Mouse (Mus musculus): ENCODE data around the gene Spsb2.
"Not testable (repeated sequence)": the region's sequence is repeated elsewhere in the genome, so short reads cannot be mapped to it uniquely, and the experiment has no call there.

Gene Spsb2

DNA sequence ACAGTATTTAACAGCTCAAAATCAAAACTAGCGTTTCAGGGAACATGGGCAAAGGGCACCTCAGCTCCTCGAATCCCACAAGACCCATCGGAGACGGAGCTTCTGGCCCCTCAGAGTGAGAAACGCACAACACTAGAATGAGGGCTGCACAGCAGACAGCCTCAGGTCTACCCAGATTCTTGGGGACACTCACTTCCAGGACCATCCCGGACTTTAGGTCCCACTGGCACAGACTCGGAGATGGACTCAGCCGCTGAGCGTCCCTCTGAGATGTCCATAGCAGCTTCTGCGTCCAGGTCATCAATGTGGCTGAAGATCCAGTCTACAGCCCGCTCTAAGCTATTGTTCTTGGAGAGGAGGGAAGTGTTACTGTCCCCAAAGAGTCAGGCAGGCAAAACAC, 8.7 kb downstream of the Spsb2 start:
- no peak for DNase-seq (ENCODE audit: inconsistent ontology term)

GRCm38 (mm10) chr6:124817563-124817962, 9.1 kb downstream of the Spsb2 start:
- no peak for DNase-seq (ENCODE audit: inconsistent ontology term)

GRCm38 (mm10) chr6:124817971-124818370, 9.5 kb downstream of the Spsb2 start:
- no peak for DNase-seq (ENCODE audit: inconsistent ontology term)

GRCm38 (mm10) chr6:124820891-124821290, 12.4 kb downstream of the Spsb2 start:
- DNase-seq (ENCODE audit: inconsistent ontology term) = no peak

- no peak for DNase-seq (ENCODE audit: inconsistent ontology term)
Observed at GRCm38 (mm10) chr6:124822049-124822448, 13.6 kb downstream of the Spsb2 start.

DNA sequence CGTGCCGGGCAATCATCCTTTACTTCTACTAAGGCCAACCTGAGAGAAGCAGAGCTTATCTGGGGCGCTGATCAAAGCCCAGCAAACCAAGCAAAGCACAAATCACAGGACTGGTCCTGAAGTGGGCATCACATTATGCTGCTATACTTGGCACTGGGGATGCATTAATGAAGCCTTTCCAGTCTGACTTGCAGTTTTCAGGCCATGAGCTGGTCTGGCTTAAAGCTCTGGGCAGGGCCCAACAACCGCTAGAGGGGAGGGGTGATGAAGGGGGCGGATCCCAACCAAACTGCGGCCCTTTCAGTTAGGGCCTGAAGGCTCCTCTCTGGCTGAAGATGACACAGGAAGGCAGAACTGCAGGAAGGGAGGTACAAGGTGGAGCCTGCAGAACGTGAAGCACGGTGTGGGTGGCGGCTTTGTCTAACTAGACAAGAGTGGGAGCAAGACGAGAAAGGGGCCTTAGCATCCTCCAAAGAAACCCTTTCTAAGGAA, 19.7 kb downstream of the Spsb2 start:
- DNase-seq (ENCODE audit: inconsistent ontology term) = peak; percentile 86

DNA sequence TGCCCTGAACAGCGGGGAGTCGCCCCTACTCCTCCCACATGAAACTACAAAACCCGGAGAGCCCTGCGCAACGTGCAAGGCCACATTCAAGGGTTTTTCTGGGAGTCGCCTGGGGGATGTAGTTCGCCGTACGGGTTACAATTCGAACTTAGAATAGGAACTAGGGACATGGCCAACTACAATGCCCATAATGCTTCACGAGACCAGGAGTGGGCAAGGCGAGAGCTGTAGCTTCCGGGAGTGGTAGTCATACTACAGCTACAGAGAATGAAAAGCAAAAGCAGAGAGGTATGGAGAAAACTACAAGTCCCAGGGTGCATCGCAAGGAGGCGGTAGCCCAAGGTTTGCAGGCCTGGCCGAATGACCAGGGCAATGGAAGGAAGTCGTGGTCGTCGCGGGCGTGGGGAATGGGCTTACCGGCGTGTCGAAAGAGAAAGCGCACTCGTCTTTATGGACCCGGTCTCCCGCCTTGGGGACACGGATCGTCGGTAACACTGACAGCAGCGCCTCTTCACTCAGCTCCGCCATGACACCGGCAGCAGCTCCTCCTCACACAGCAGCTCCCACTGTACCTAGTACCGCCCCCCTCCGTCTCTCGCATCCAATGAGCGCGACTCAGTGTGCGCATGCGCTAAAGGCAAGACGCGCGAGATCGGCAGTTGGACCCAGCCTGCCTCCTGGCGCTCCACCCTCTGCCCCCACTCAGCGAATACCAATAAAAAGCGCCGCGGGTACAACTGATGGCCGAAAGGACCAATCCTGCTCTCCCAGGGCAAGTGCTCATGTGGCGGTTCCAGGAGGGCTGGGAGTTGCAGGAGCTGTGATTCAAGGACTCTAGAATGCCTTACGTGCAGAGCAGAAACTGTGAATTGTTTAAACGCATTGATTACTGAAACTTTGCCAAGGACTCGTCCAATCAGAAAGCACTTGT, 20.7 kb downstream of the Spsb2 start, which contains the start of the genes Usp5 and Cdca3:
TSS of gene Usp5 (minus strand) at position 617 of the 931 bp plus-strand sequence.
TSS of gene Cdca3 (plus strand) at position 680 of the 931 bp plus-strand sequence.
- peak; percentile 100 for DNase-seq (ENCODE audit: inconsistent ontology term)

GRCm38 (mm10) chr6:124829799-124830700, 21.6 kb downstream of the Spsb2 start:
- DNase-seq (ENCODE audit: inconsistent ontology term) = peak; percentile 98

DNA sequence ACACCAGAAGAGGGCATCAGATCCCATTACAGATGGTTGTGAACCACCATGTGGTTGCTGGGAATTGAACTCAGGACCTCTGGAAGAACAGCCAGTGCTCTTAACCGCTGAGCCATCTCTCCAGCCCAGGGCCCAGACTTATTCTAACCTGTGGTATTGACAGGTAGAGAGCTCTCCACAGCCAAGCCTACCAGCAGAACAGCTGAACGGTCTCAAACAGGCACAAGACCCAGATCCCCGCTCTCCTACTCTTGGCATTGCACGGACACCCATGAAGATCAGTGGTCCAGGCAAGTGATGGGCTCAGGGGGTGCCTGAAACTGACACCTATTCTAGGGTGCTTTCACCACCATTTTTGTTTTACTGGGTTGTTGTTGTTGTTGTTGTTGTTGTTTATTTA, 22.7 kb downstream of the Spsb2 start:
- DNase-seq (ENCODE audit: inconsistent ontology term) = not testable (repeated sequence)

- no peak for DNase-seq (ENCODE audit: inconsistent ontology term)
Observed at GRCm38 (mm10) chr6:124831649-124832048, 23.2 kb downstream of the Spsb2 start.

GRCm38 (mm10) chr6:124834512-124835081, 26.1 kb downstream of the Spsb2 start:
- DNase-seq (ENCODE audit: inconsistent ontology term) = no peak

GRCm38 (mm10) chr6:124835531-124835930, 27.1 kb downstream of the Spsb2 start:
- DNase-seq (ENCODE audit: inconsistent ontology term) = no peak

- DNase-seq (ENCODE audit: inconsistent ontology term) = no peak
Observed at GRCm38 (mm10) chr6:124836411-124836810, 27.9 kb downstream of the Spsb2 start.

DNA sequence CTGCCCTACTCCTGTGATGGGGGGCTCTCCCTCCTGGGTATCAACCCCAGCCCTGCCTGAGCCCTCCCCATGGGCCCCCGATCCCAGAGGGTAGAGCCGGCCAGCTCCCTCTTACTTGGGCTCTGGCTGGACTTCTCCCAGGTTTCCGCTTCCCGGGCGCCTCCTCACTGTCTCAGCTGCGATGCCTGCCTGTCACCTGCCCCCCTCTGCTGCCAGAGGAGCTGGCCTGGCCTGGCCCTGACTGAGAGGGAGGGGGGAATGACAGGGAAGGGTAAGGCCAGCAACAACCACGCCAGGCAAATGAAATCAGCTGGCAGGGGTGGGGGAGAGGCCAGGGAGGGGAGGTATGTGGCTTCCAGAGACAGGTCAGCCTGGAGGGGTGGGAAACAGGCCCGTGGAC, 31.3 kb downstream of the Spsb2 start:
- peak; percentile 17 for DNase-seq (ENCODE audit: inconsistent ontology term)

DNA sequence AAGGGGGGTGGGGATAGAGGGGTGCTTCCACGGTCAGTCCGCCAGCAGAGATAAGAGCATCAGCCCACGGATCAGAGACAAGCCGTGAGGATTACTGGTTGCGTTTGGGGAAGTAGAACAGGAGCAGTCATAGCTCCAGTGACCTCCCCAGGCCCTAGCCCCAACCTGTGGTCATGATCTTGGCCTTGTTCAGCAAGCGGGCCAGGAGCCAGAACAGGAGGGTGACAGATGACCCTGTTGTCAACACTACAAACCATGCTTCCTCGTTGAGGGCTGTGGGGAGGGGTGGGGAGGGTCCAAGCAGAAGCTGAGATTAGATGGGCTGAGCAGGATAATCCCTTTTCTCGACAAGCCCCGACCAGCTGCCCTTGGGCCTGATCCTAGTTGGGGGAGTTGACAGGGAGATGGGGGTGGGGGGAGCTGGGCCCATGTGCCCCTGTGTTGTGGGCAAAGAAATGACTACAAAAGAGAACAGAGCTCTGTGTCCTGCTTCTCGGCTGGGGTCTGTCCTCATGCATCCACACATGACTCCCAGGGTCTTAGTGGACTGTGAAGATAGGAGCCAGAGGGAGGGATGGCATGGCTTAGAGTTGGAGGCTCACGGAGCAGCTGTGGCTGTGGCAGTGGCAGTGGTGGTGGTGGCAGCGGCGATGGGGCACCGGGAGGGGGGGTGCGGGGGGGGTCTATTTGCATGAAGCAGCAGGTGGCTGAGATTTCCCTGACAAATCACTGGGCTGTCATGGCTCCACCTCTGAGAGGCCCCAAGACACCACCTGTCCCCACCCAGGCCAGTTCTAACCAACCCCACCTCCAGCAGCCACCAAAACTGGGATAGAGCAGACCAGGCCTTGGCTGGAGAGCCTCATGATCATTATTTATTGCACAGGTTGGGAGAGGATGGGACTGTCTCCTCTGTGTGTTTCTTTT, 32.0 kb downstream of the Spsb2 start, which contains the start of gene Gnb3:
TSS of gene Gnb3 (minus strand) at position 35 of the 927 bp plus-strand sequence.
- no peak for DNase-seq (ENCODE audit: inconsistent ontology term)

DNA sequence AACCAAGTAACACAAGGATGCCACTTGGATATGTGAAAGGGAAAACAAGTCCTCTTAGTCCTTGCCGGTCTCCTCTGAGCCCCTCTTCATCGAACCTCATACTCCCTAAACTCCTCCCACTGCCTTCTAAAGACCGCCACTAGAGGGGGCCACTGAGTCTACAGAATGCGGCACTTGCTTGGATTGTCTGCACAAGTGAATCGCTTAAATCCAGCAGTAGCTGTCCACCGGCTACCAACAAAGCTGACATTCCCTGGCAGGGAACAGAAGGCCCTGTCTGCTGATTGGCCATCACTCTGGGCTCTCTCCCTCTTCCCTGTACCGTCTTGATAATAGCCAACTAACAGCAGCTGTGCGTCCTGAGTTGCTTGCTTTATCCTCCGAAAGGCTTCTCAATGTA, 38.8 kb downstream of the Spsb2 start:
- DNase-seq (ENCODE audit: inconsistent ontology term) = peak; percentile 89

DNA sequence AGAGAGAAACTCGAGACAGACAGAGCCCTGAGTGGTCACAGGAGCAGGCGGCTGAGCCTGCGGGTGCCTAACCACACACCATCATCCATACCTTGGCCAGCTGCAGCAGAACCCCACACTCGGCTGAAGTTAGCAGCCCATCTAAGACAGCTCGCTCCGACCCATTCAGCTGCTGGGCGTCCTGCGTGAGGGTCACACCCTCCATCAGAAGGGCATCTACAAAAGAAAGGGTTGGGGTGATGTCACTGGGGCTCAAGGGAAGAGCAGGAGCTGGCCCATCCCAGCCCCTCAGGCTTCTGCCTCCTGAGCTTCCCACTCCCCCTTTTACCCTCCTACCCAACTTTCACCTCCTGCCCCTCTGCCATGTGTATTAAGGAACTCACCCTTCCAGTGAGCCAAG, 42.1 kb downstream of the Spsb2 start:
- no peak for DNase-seq (ENCODE audit: inconsistent ontology term)

GRCm38 (mm10) chr6:124854647-124855046, 46.2 kb downstream of the Spsb2 start:
- DNase-seq (ENCODE audit: inconsistent ontology term) = no peak

DNA sequence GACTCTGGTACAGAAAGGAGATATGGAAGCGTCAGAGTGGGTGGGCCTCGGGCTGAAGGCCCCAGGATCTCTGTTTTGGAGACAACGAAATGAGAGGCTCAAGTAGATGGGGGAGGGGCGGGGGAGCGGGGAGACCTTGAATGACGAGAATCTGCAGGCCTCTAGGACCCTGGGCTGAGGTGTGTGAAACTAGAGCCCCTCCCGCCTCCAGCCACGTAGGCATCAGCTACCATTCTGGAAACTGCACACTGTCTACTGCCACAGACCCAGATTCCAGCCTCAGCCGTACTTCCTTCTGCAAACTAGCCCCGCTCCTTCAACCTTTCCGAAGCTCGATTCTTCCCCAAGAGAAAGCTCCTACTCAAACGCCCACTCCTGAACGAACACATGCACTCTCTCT, 47.9 kb downstream of the Spsb2 start:
- no peak for DNase-seq (ENCODE audit: inconsistent ontology term)

All from Muller cell, postnatal 12 days (primary cell).